Mouse (Mus musculus) liver, postnatal 0 days (tissue): ENCODE results near the gene Cybrd1.

Experiments
- CTCF ChIP-seq: sonication (generic); IDR thresholded peaks from 2 replicates; pipeline ENCODE4 v1.5.1; 2016; ENCODE audit warnings: antibody characterized with exemption, low read depth
- EP300 ChIP-seq: IDR thresholded peaks from 2 replicates; pipeline ENCODE4 v1.6.1; 2016; ENCODE audit warnings: antibody characterized with exemption, low read depth, mild to moderate bottlenecking

- TF ChIP-seq CTCF = no peak
- TF ChIP-seq EP300 = no peak
Measured at GRCm38 (mm10) chr2:71161558-71161957, 43.8 kb downstream of the Cybrd1 start.
